Mouse (Mus musculus) testis, adult 2 months (tissue): ENCODE data around the gene Rnf43. TPM values are rescaled to one million over a fixed set of nuclear protein-coding genes. Genes with fewer than 3 reads are reported as not detected.

ENCODE experiments used
- H3K27ac ChIP-seq: fragments of 200-500 bp; 2 replicates; pipeline ENCODE4 v1.5.1; 2012; ENCODE audit warnings: low read depth, low read length; ENCODE audit not compliant: control insufficient read depth, insufficient read depth
- H3K27me3 ChIP-seq: fragments of 200-500 bp; 2 replicates; pipeline ENCODE4 v1.6.1; 2012; ENCODE audit warnings: mild to moderate bottlenecking, low read length, moderate library complexity; ENCODE audit not compliant: control insufficient read depth, insufficient read depth
- H3K36me3 ChIP-seq: fragments of 200-500 bp; 2 replicates; pipeline ENCODE4 v1.6.1; 2012; ENCODE audit warnings: mild to moderate bottlenecking, low read length; ENCODE audit not compliant: control insufficient read depth, insufficient read depth
- H3K4me1 ChIP-seq: fragments of 200-500 bp; 2 replicates; pipeline ENCODE4 v1.6.1; 2012; ENCODE audit warnings: low read length; ENCODE audit not compliant: control insufficient read depth, insufficient read depth
- H3K4me3 ChIP-seq: fragments of 200-500 bp; 2 replicates; pipeline ENCODE4 v1.5.1; 2012; ENCODE audit warnings: low read depth, mild to moderate bottlenecking, low read length, moderate library complexity, mixed read lengths; ENCODE audit not compliant: control insufficient read depth
- CTCF ChIP-seq: fragments of 200-500 bp; IDR thresholded peaks from 2 replicates; pipeline ENCODE4 v1.5.1; 2012; ENCODE audit warnings: low read depth, mild to moderate bottlenecking, inconsistent platforms, low read length, moderate library complexity; ENCODE audit not compliant: control insufficient read depth, insufficient read depth, insufficient replicate concordance
- POLR2A ChIP-seq: fragments of 200-500 bp; IDR thresholded peaks from 2 replicates; pipeline ENCODE4 v1.6.1; 2012; ENCODE audit warnings: low read depth, mild to moderate bottlenecking, inconsistent platforms, low read length, moderate library complexity; ENCODE audit not compliant: control insufficient read depth
- polyA plus RNA-seq: library from polyadenylated mRNA; depleted of rRNA; stranded (reverse); fragments of >200 nt; gene quantifications from 2 replicates; pipeline ENCODE4 v1.2.3, GENCODE M21; 2012

The Rnf43 gene
- polyA plus RNA-seq, 1 experiment, result 2.3 TPM

GRCm38 (mm10) chr11:87710262-87710615, 47.7 kb downstream of the Rnf43 start:
- H3K27me3 ChIP-seq, result no peaks in the 10 kb centered on the region
- TF ChIP-seq POLR2A (no peak), CTCF (no peak)
- no peaks in the 10 kb centered on the region for H3K36me3 ChIP-seq
- H3K4me3 ChIP-seq, result no peak overlapping the region
- H3K27ac ChIP-seq, result no peak overlapping the region
- peaks cover 7% of the 10 kb centered on the region for H3K4me1 ChIP-seq

GRCm38 (mm10) chr11:87712188-87712587, 49.7 kb downstream of the Rnf43 start:
- H3K27me3 ChIP-seq, result no peaks in the 10 kb centered on the region
- TF ChIP-seq POLR2A (no peak), CTCF (no peak)
- peaks cover 7% of the 10 kb centered on the region for H3K4me1 ChIP-seq
- H3K27ac ChIP-seq, result no peak overlapping the region
- no peaks in the 10 kb centered on the region for H3K36me3 ChIP-seq
- H3K4me3 ChIP-seq, result no peak overlapping the region

- Histone ChIP-seq H3K27ac (no peak overlapping the region), H3K36me3 (no peaks in the 10 kb centered on the region), H3K4me3 (no peak overlapping the region), H3K4me1 (no peaks in the 10 kb centered on the region), H3K27me3 (no peaks in the 10 kb centered on the region)
- TF ChIP-seq CTCF (no peak), POLR2A (no peak)
Measured at GRCm38 (mm10) chr11:87715999-87716398, 53.5 kb downstream of the Rnf43 start.

- no peaks in the 10 kb centered on the region for H3K4me1 ChIP-seq
- no peak for TF ChIP-seq CTCF
- TF ChIP-seq POLR2A, result no peak
- H3K36me3 ChIP-seq, result no peaks in the 10 kb centered on the region
- no peak overlapping the region for H3K27ac ChIP-seq
- no peaks in the 10 kb centered on the region for H3K27me3 ChIP-seq
- no peak overlapping the region for H3K4me3 ChIP-seq
Measured at GRCm38 (mm10) chr11:87719526-87719925, 57.0 kb downstream of the Rnf43 start.

- no peak for TF ChIP-seq CTCF
- TF ChIP-seq POLR2A, result no peak
- H3K4me3 ChIP-seq, result no peak overlapping the region
- H3K27me3 ChIP-seq, result no peaks in the 10 kb centered on the region
- H3K36me3 ChIP-seq, result no peaks in the 10 kb centered on the region
- H3K4me1 ChIP-seq, result no peaks in the 10 kb centered on the region
- no peak overlapping the region for H3K27ac ChIP-seq
Measured at GRCm38 (mm10) chr11:87720324-87720723, 57.8 kb downstream of the Rnf43 start.

GRCm38 (mm10) chr11:87720839-87721238, 58.3 kb downstream of the Rnf43 start:
- H3K4me1 ChIP-seq, result no peaks in the 10 kb centered on the region
- no peaks in the 10 kb centered on the region for H3K27me3 ChIP-seq
- H3K27ac ChIP-seq, result no peak overlapping the region
- H3K4me3 ChIP-seq, result no peak overlapping the region
- no peak for TF ChIP-seq POLR2A
- no peak for TF ChIP-seq CTCF
- no peaks in the 10 kb centered on the region for H3K36me3 ChIP-seq

GRCm38 (mm10) chr11:87722168-87722567, 59.6 kb downstream of the Rnf43 start:
- TF ChIP-seq POLR2A (no peak), CTCF (no peak)
- H3K4me1 ChIP-seq, result no peaks in the 10 kb centered on the region
- no peaks in the 10 kb centered on the region for H3K27me3 ChIP-seq
- H3K36me3 ChIP-seq, result no peaks in the 10 kb centered on the region
- no peak overlapping the region for H3K4me3 ChIP-seq
- no peak overlapping the region for H3K27ac ChIP-seq

DNA sequence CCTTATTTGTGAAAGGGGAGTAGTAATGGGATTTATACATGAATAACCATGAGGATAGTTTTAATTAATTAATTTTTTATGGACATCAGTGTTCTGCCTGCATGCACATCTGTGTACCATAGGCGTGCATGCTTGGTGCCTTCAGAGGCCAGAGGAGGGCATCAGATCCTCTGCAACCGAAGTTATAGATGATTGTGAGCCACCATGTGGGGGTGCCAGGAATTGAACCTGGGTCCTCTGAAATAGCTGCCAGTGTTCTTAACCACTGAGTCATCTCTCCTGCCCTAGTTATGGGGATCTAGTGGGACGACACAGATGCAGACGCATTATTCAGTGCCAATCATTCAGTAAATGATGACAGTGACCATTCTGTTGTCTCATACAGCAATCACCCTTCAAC, 60.4 kb downstream of the Rnf43 start:
- no peaks in the 10 kb centered on the region for H3K4me1 ChIP-seq
- TF ChIP-seq POLR2A (no peak), CTCF (no peak)

More for the DNA sequence above, 60.4 kb downstream of the Rnf43 start:
- Histone ChIP-seq H3K4me3 (no peak overlapping the region), H3K27ac (no peak overlapping the region), H3K36me3 (no peaks in the 10 kb centered on the region), H3K27me3 (no peaks in the 10 kb centered on the region)
